ENCODE assay signal across 15 mouse cellular contexts in genomic region chr2:78311766-78312491, GRCm38 (mm10).
DNase-seq lines count a peak whose midpoint lies in the region; ATAC-seq and TF ChIP-seq lines count a peak whose summit lies in the region.
"Had no signal": no experiment of that assay in that cellular context is flagged by ENCODE, and none has a peak within 500 bp of the region (broad histone marks: within the 10 kb centered on the region; RNA-seq: fewer than 3 reads in every experiment).

No protein-coding gene starts in this region.

- no peaks in the 10 kb centered on the region for H3K27me3 ChIP-seq in forebrain, embryonic 13.5 days
- no peaks in the 10 kb centered on the region for H3K27me3 ChIP-seq in forebrain, embryonic 11.5 days (ENCODE audit: control insufficient read depth, insufficient read depth, low read length)
- H3K27me3 ChIP-seq in midbrain, postnatal 0 days (ENCODE audit: insufficient read depth, low read length), result no peaks in the 10 kb centered on the region
- H3K27me3 ChIP-seq in midbrain, embryonic 15.5 days (replicated peaks), result no peaks in the 10 kb centered on the region
- no peaks in the 10 kb centered on the region for H3K27me3 ChIP-seq in heart, embryonic 10.5 days (ENCODE audit: insufficient read depth, poor library complexity, severe bottlenecking)
- H3K27me3 ChIP-seq: embryonic facial prominence, embryonic 15.5 days had no signal

- DNase-seq in forebrain, embryonic 11.5 days (ENCODE audit: low spot score), result no peak
- DNase-seq in midbrain, postnatal 0 days (ENCODE audit: low spot score), result peak; percentile 44
- DNase-seq in cerebellum, postnatal 14 days, result peak; percentile 26 to 50
- DNase-seq in heart, embryonic 10.5 days (ENCODE audit: low spot score), result no peak
- DNase-seq in thymus, adult 18-20 months, result no peak
- no peak for DNase-seq in heart, adult 18-20 months
- DNase-seq: gastrocnemius, postnatal 25 days had no signal

- H3K4me1 ChIP-seq in forebrain, embryonic 13.5 days, result peaks cover 7% of the 10 kb centered on the region; the same call in 1 of the 2 replicates
- no peaks in the 10 kb centered on the region for H3K4me1 ChIP-seq in forebrain, embryonic 11.5 days (replicated peaks; ENCODE audit: control insufficient read depth, insufficient read depth, low read length)
- no peaks in the 10 kb centered on the region for H3K4me1 ChIP-seq in midbrain, postnatal 0 days (ENCODE audit: insufficient read depth, low read length)
- H3K4me1 ChIP-seq in midbrain, embryonic 15.5 days, result no peaks in the 10 kb centered on the region; the same call in 1 of the 2 replicates
- no peaks in the 10 kb centered on the region for H3K4me1 ChIP-seq in heart, embryonic 10.5 days
- H3K4me1 ChIP-seq: embryonic facial prominence, embryonic 15.5 days; midbrain, embryonic 10.5 days had no signal

- no peak overlapping the region for H3K27ac ChIP-seq in forebrain, embryonic 13.5 days
- no peak overlapping the region for H3K27ac ChIP-seq in forebrain, embryonic 11.5 days (ENCODE audit: low read depth, low read length)
- no peak overlapping the region for H3K27ac ChIP-seq in midbrain, postnatal 0 days (ENCODE audit: low read depth, low read length)
- no peak overlapping the region for H3K27ac ChIP-seq in midbrain, embryonic 15.5 days
- H3K27ac ChIP-seq in heart, embryonic 10.5 days, result no peak overlapping the region
- H3K27ac ChIP-seq: embryonic facial prominence, embryonic 15.5 days; kidney, postnatal 0 days; midbrain, embryonic 10.5 days had no signal

- H3K9ac ChIP-seq in forebrain, embryonic 13.5 days, result no peak overlapping the region
- H3K9ac ChIP-seq in forebrain, embryonic 11.5 days (ENCODE audit: low read length), result no peak overlapping the region
- H3K9ac ChIP-seq in midbrain, postnatal 0 days (replicated peaks; ENCODE audit: low read length, poor library complexity, severe bottlenecking), result no peak overlapping the region
- H3K9ac ChIP-seq in midbrain, embryonic 15.5 days, result no peak overlapping the region
- H3K9ac ChIP-seq: embryonic facial prominence, embryonic 15.5 days had no signal

- WGBS in forebrain, embryonic 13.5 days, result 60% methylated on average over 13 of the region's 13 CpGs
- WGBS in forebrain, embryonic 11.5 days, result 78% methylated on average over 13 of the region's 13 CpGs
- 61% methylated on average over 13 of the region's 13 CpGs for WGBS in midbrain, postnatal 0 days
- WGBS in midbrain, embryonic 15.5 days, result 58% methylated on average over 13 of the region's 13 CpGs
- WGBS in heart, embryonic 10.5 days, result 78% methylated on average over 13 of the region's 13 CpGs

- H3K4me3 ChIP-seq in forebrain, embryonic 13.5 days, result no peak overlapping the region
- H3K4me3 ChIP-seq in forebrain, embryonic 11.5 days (ENCODE audit: low read depth, low read length), result no peak overlapping the region
- no peak overlapping the region for H3K4me3 ChIP-seq in midbrain, postnatal 0 days (ENCODE audit: low read depth, low read length)
- no peak overlapping the region for H3K4me3 ChIP-seq in midbrain, embryonic 15.5 days
- no peak overlapping the region for H3K4me3 ChIP-seq in heart, embryonic 10.5 days
- H3K4me3 ChIP-seq: embryonic facial prominence, embryonic 15.5 days; midbrain, embryonic 10.5 days had no signal

- H3K36me3 ChIP-seq in forebrain, embryonic 13.5 days (ENCODE audit: poor library complexity, severe bottlenecking), result no peaks in the 10 kb centered on the region
- H3K36me3 ChIP-seq in forebrain, embryonic 11.5 days (ENCODE audit: control insufficient read depth, insufficient read depth, low read length), result no peaks in the 10 kb centered on the region
- H3K36me3 ChIP-seq in midbrain, postnatal 0 days (ENCODE audit: insufficient read depth, low read length), result no peaks in the 10 kb centered on the region
- H3K36me3 ChIP-seq in midbrain, embryonic 15.5 days (replicated peaks), result no peaks in the 10 kb centered on the region
- H3K36me3 ChIP-seq in heart, embryonic 10.5 days, result no peaks in the 10 kb centered on the region
- H3K36me3 ChIP-seq: embryonic facial prominence, embryonic 15.5 days; midbrain, embryonic 10.5 days had no signal

- H3K9me3 ChIP-seq in forebrain, embryonic 13.5 days (replicated peaks), result no peaks in the 10 kb centered on the region
- H3K9me3 ChIP-seq in forebrain, embryonic 11.5 days (ENCODE audit: control insufficient read depth, low read length), result no peaks in the 10 kb centered on the region
- no peaks in the 10 kb centered on the region for H3K9me3 ChIP-seq in midbrain, postnatal 0 days (ENCODE audit: low read length)
- H3K9me3 ChIP-seq in midbrain, embryonic 15.5 days, result no peaks in the 10 kb centered on the region
- H3K9me3 ChIP-seq in heart, embryonic 10.5 days, result no peaks in the 10 kb centered on the region
- H3K9me3 ChIP-seq: embryonic facial prominence, embryonic 15.5 days; midbrain, embryonic 10.5 days had no signal

- TF ChIP-seq CTCF in midbrain, postnatal 0 days (IDR thresholded peaks at IDR 0.05), result no peak

- ATAC-seq in forebrain, embryonic 13.5 days, result 0 out of 2 replicates have a peak, but pooled peaks have one; percentile 43
- no peak for ATAC-seq in forebrain, embryonic 11.5 days (replicated peaks; ENCODE audit: low FRiP score)
- ATAC-seq in midbrain, postnatal 0 days (ENCODE audit: low FRiP score), result no peak
- no peak; the same call in 1 of the 2 replicates for ATAC-seq in midbrain, embryonic 15.5 days (replicated peaks)
- ATAC-seq: activated CD4-positive, CD25-positive, alpha-beta regulatory T cell, adult 4 months; intestine, postnatal 0 days had no signal

- H3K4me2 ChIP-seq in forebrain, embryonic 13.5 days, result no peak overlapping the region
- no peak overlapping the region for H3K4me2 ChIP-seq in forebrain, embryonic 11.5 days (ENCODE audit: low read depth, low read length, severe bottlenecking)
- H3K4me2 ChIP-seq in midbrain, postnatal 0 days (ENCODE audit: low read depth, low read length, poor library complexity, severe bottlenecking), result no peak overlapping the region
- no peak overlapping the region for H3K4me2 ChIP-seq in midbrain, embryonic 15.5 days
- H3K4me2 ChIP-seq: embryonic facial prominence, embryonic 15.5 days; heart, embryonic 11.5 days had no signal

Comparison
In these comparisons a context has a peak if more than half of its experiments do, and no peak if none do; other contexts are left out.
1. DNase-seq: peak in midbrain, postnatal 0 days (single experiment) and cerebellum, postnatal 14 days (2 of 2); none in forebrain, embryonic 11.5 days (single experiment), heart, embryonic 10.5 days (single experiment), thymus, adult 18-20 months (0 of 2) and heart, adult 18-20 months (0 of 2).